Mouse (Mus musculus) forebrain, embryonic 11.5 days (tissue): ENCODE results near the gene Fbxo11. TPM values are rescaled to one million over a fixed set of nuclear protein-coding genes. Genes with fewer than 3 reads are reported as not detected.

Experiments used
- ATAC-seq: fragments of 200-750 bp; cut with Nextera tagmentation; replicated peaks from 2 replicates; pipeline ENCODE4 v1.8.0; 2017; ENCODE audit warnings: moderate TSS enrichment; ENCODE audit not compliant: low FRiP score
- DNase-seq: peaks from one replicate; pipeline ENCODE4 v3.0.0-alpha.2; 2017; ENCODE audit warnings: low spot score
- H3K27ac ChIP-seq: fragments of 300-500 bp; sonication (generic); 2 replicates; pipeline ENCODE4 v1.5.1; 2014; ENCODE audit warnings: low read depth, low read length
- H3K27me3 ChIP-seq: fragments of 300-500 bp; sonication (generic); 2 replicates; pipeline ENCODE4 v1.6.1; 2014; ENCODE audit warnings: mild to moderate bottlenecking, low read length, mixed read lengths; ENCODE audit not compliant: control insufficient read depth, insufficient read depth
- H3K36me3 ChIP-seq: fragments of 300-500 bp; sonication (generic); 2 replicates; pipeline ENCODE4 v1.6.1; 2014; ENCODE audit warnings: mild to moderate bottlenecking, low read length, moderate library complexity, mixed read lengths; ENCODE audit not compliant: control insufficient read depth, insufficient read depth
- H3K4me1 ChIP-seq: fragments of 300-500 bp; sonication (generic); replicated peaks from 2 replicates; pipeline ENCODE4 v1.6.1; 2014; ENCODE audit warnings: low read length, mixed read lengths; ENCODE audit not compliant: control insufficient read depth, insufficient read depth
- H3K4me2 ChIP-seq: fragments of 300-500 bp; sonication (generic); 2 replicates; pipeline ENCODE4 v1.6.1; 2014; ENCODE audit warnings: low read depth, mild to moderate bottlenecking, low read length, moderate library complexity, mixed read lengths; ENCODE audit not compliant: severe bottlenecking
- H3K4me3 ChIP-seq: fragments of 300-500 bp; sonication (generic); 2 replicates; pipeline ENCODE4 v1.5.1; 2014; ENCODE audit warnings: low read depth, low read length
- H3K9ac ChIP-seq: fragments of 300-500 bp; sonication (generic); 2 replicates; pipeline ENCODE4 v1.6.1; 2014; ENCODE audit warnings: low read length
- H3K9me3 ChIP-seq: fragments of 300-500 bp; sonication (generic); 2 replicates; pipeline ENCODE4 v1.6.1; 2016; ENCODE audit warnings: low read length, mixed read lengths; ENCODE audit not compliant: control insufficient read depth
- WGBS: fragments of 180-500 bp; shearing (Covaris S2); extraction: QIAGEN DNeasy Blood & Tissue Kit; methylation state at CpG from one replicate; pipeline ENCODE4 v1.1.7; 2014; 5-methylcytosine and 5-hydroxymethylcytosine counted together
- polyA plus RNA-seq: library from polyadenylated mRNA; unstranded; fragments of >200 nt; fragmentation: Nextera tagmentation; extraction: Ambion mirVana; gene quantifications from 2 replicates; pipeline ENCODE4 v1.2.1, GENCODE M21; 2014

Gene Fbxo11
- polyA plus RNA-seq, 1 experiment from 2014 or later, result 40.0 TPM

DNA sequence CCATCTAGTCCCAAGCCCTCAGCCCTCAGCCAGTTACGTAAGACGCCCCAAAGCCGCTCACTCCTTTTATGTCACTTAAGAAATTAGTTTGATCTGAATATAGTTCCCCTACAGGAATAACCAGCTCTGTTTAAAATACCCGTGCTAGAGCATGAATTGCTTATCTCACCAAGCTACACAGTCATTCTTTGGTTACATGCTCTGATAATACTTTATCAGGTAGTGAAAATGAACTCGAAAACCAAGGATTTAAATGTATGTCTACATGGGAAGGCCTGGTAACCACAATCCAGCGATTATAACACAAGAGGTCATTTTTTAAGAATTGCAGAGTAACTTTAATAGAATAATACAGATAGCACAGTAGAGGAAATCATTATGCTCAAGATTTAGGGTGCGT, 7.0 kb upstream of the Fbxo11 start:
- no peak overlapping the region for H3K4me2 ChIP-seq
- H3K9ac ChIP-seq, result no peak overlapping the region
- DNase-seq (no peak), ATAC-seq (no peak)
- no peaks in the 10 kb centered on the region for H3K9me3 ChIP-seq
- no peak overlapping the region for H3K4me3 ChIP-seq
- H3K36me3 ChIP-seq, result no peaks in the 10 kb centered on the region
- no peaks in the 10 kb centered on the region for H3K27me3 ChIP-seq
- 91% methylated on average over 7 of the region's 7 CpGs for WGBS
- no peak overlapping the region for H3K27ac ChIP-seq
- no peaks in the 10 kb centered on the region for H3K4me1 ChIP-seq

DNA sequence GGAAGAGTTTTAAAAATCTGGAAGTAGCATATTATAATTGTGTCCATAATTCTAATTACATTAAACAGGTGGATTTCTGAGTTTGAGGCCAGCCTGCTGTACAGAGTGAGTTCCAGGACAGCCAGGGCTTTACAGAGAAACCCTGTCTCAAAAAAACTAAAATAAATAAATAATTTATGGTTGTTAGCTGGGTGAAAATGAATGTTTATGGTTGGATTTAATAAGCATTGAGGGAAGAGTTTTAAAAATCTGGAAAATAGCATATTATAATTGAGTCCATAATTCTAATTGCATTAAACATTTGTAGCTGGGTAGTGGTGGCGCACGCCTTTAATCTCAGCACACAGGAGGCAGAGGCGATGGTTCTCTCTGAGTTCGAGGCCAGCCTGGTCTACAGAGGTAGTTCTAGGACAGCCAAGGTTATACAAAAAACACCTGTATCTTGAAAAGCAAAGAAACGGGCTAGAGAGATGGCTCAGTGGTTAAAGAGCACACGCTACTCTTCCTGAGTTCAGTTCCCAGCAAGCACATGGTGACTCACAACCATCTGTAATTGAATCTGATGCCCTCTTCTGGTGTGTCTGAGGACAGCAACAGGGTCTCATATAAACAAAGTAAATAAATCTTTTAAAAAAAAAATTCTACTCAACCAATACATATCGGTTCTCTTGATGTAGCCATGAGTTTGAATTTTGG, 3.1 kb upstream of the Fbxo11 start:
- no peaks in the 10 kb centered on the region for H3K36me3 ChIP-seq
- no peak overlapping the region for H3K27ac ChIP-seq
- DNase-seq, result no peak
- H3K4me3 ChIP-seq, result no peak overlapping the region
- H3K9me3 ChIP-seq, result no peaks in the 10 kb centered on the region
- no peak for ATAC-seq
- H3K27me3 ChIP-seq, result no peaks in the 10 kb centered on the region
- no peaks in the 10 kb centered on the region; the same call in 1 of the 2 replicates for H3K4me1 ChIP-seq
- H3K9ac ChIP-seq, result no peak overlapping the region
- H3K4me2 ChIP-seq, result no peak overlapping the region
- 96% methylated on average over 7 of the region's 7 CpGs for WGBS

DNA sequence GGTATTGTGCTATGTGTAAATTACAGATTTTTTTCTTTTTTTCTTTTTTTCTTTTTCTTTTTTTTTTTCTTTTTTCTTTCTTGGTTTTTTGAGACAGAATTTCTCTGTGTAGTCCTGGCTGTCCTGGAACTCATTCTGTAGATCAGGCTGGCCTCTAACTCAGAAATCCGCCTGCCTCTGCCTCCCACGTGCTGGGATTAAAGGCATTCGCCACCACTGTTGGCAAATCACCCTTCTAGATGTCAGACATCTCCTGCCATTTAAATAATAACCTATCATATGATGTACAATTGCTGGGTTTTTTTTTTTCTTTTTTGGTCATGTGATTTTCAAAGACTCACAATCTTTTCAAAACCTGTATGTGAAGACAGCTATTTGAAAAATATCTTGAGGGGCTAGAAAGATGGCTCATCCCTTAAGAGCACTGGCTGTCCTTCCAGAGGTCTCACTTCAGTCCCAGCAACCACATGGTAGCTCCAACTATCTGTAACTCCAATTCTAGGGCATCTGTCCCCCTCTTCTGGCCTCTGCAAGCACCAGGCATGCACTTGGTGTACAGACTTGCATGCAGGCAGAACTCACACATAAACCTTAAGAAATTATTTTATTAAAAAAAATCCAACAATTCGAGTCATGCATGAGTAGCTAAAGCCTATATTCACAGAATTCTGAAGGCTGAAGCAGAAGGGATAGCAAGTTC, 2.3 kb upstream of the Fbxo11 start:
- no peaks in the 10 kb centered on the region; the same call in 1 of the 2 replicates for H3K4me1 ChIP-seq
- no peak overlapping the region for H3K27ac ChIP-seq
- no peaks in the 10 kb centered on the region for H3K36me3 ChIP-seq
- DNase-seq, result no peak
- H3K9me3 ChIP-seq, result no peaks in the 10 kb centered on the region
- 79% methylated on average over 4 of the region's 4 CpGs for WGBS
- no peak for ATAC-seq
- no peaks in the 10 kb centered on the region for H3K27me3 ChIP-seq
- peak overlapping the region; percentile 57; the same call in 1 of the 2 replicates for H3K4me2 ChIP-seq
- H3K9ac ChIP-seq, result no peak overlapping the region; the same call in 1 of the 2 replicates
- peak overlapping the region; percentile 99 for H3K4me3 ChIP-seq

GRCm38 (mm10) chr17:88066799-88067198, 1.7 kb upstream of the Fbxo11 start:
- DNase-seq (no peak), ATAC-seq (no peak)
- H3K9me3 ChIP-seq, result no peaks in the 10 kb centered on the region
- H3K4me3 ChIP-seq, result peak overlapping the region; percentile 99
- H3K27me3 ChIP-seq, result no peaks in the 10 kb centered on the region
- H3K36me3 ChIP-seq, result no peaks in the 10 kb centered on the region
- no peaks in the 10 kb centered on the region; the same call in 1 of the 2 replicates for H3K4me1 ChIP-seq
- WGBS, result 14% methylated on average over 9 of the region's 9 CpGs
- peak overlapping the region; percentile 57 for H3K4me2 ChIP-seq
- H3K27ac ChIP-seq, result peak overlapping the region; percentile 100; the same call in 1 of the 2 replicates
- H3K9ac ChIP-seq, result peak overlapping the region; percentile 28

- H3K9ac ChIP-seq, result peak overlapping the region; percentile 94
- under 1% methylated on average over 38 of the region's 57 CpGs for WGBS
Observed at GRCm38 (mm10) chr17:88065801-88066646, 933 bp upstream of the Fbxo11 start.

GRCm38 (mm10) chr17:88064347-88065030, 602 bp downstream of the Fbxo11 start:
- peak; percentile 82 for DNase-seq
- Histone ChIP-seq H3K9ac (peak overlapping the region; percentile 94), H3K4me3 (peak overlapping the region; percentile 99), H3K4me2 (peak overlapping the region; percentile 73), H3K27ac (peak overlapping the region; percentile 100), H3K27me3 (no peaks in the 10 kb centered on the region), H3K9me3 (no peaks in the 10 kb centered on the region), H3K4me1 (no peaks in the 10 kb centered on the region; the same call in 1 of the 2 replicates), H3K36me3 (no peaks in the 10 kb centered on the region)
- peak; percentile 31 for ATAC-seq
- under 1% methylated on average over 33 of the region's 67 CpGs for WGBS

More at GRCm38 (mm10) chr17:88065801-88066646, 933 bp upstream of the Fbxo11 start:
- no peaks in the 10 kb centered on the region for H3K36me3 ChIP-seq
- no peaks in the 10 kb centered on the region for H3K27me3 ChIP-seq
- no peaks in the 10 kb centered on the region for H3K9me3 ChIP-seq
- peak overlapping the region; percentile 57 for H3K4me2 ChIP-seq
- peak overlapping the region; percentile 99 for H3K4me3 ChIP-seq
- DNase-seq, result peak; percentile 97
- ATAC-seq, result peak; percentile 98
- H3K27ac ChIP-seq, result peak overlapping the region; percentile 100
- H3K4me1 ChIP-seq, result no peaks in the 10 kb centered on the region; the same call in 1 of the 2 replicates

- Histone ChIP-seq H3K9me3 (no peaks in the 10 kb centered on the region), H3K4me3 (peak overlapping the region; percentile 99), H3K9ac (peak overlapping the region; percentile 94), H3K4me1 (no peaks in the 10 kb centered on the region; the same call in 1 of the 2 replicates), H3K27me3 (no peaks in the 10 kb centered on the region), H3K36me3 (no peaks in the 10 kb centered on the region), H3K4me2 (peak overlapping the region; percentile 73), H3K27ac (peak overlapping the region; percentile 100; the same call in 1 of the 2 replicates)
- peak; percentile 80 for DNase-seq
- peak; percentile 11; the same call in 1 of the 2 replicates for ATAC-seq
- WGBS, result under 1% methylated on average over 23 of the region's 23 CpGs
Observed at GRCm38 (mm10) chr17:88063980-88064346, 1.1 kb downstream of the Fbxo11 start.
